8 mouse cellular contexts compared by ENCODE assay signal in the genomic region with DNA sequence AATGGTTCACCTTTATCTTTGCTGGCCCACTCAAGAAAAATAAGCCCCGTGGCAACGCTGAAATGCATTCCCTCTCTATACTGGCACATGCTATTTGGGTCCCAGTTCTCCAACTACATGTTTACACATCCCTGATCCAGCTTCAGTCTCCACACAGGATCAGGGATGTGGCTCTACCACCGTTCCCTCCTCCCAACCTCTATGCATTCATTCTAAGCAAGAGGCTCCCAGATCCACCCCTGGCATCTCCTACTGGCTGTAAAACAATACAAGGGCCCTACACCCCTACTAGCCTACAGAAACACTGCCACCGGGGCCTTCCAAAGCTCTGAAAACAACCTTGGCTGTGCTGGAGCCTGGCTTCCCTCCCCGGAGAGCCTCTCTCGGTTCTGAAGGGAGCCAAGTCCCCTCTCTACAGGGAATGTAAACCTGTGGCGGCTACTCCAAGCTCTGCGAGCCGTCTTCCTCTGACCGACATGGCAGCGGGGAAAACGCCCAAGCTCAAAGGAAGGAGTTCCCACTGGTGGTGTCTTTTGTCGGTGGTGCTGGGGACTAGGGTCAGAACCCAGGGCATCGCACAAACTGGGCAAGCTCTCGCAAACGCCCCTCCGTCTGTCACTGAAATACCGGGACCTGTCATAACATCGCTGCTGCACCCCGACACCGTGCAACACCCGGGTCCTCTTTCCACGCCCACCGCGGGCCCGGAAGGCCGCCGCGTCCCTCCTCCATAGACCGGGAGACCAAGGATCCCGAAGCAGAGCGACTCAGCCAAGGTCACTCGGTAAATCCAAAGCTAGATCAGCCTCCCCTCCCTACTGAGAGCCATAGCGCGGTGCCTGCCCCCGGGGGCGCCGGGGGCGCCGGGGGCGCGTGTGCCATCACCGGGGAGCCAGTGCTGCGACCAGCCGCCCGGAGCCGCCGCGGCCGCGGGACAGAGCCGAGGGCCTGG. TPM values are rescaled to one million over a fixed set of nuclear protein-coding genes. Genes with fewer than 3 reads are reported as not detected.
DNase-seq lines count a peak whose midpoint lies in the region; ATAC-seq and TF ChIP-seq lines count a peak whose summit lies in the region.

Gene Rnf114, plus strand, starts transcription at position 889 of the 952 bp plus-strand sequence.

- peaks cover 15% of the 10 kb centered on the region for H3K4me1 ChIP-seq in hindbrain, postnatal 0 days (ENCODE audit: insufficient read depth, low read length)

- whole genome bisulfite sequencing in hindbrain, postnatal 0 days = 2% methylated on average over 52 of the region's 52 CpGs

- intact Hi-C loops in left cerebral cortex, postnatal 4 days (cut with DNase I) = no loop called here

- peak; percentile 45 for ATAC-seq in hindbrain, postnatal 0 days

- peak within 1 kb of the TSS; percentile 100 for H3K4me3 ChIP-seq in hindbrain, postnatal 0 days (ENCODE audit: low read length)

- H3K9ac ChIP-seq in hindbrain, postnatal 0 days (replicated peaks; ENCODE audit: low read length) = peak within 1 kb of the TSS; percentile 99

- H3K9me3 ChIP-seq in hindbrain, postnatal 0 days (ENCODE audit: low read length) = no peaks in the 10 kb centered on the region

- no peaks in the 10 kb centered on the region for H3K27me3 ChIP-seq in hindbrain, postnatal 0 days (ENCODE audit: insufficient read depth, low read length)

- TF ChIP-seq CTCF in hindbrain, postnatal 0 days (IDR thresholded peaks at IDR 0.05; ENCODE audit: low read depth) = no peak

- peak within 1 kb of the TSS; percentile 99 for H3K27ac ChIP-seq in hindbrain, postnatal 0 days

- no peaks in the 10 kb centered on the region for H3K36me3 ChIP-seq in hindbrain, postnatal 0 days (ENCODE audit: insufficient read depth, low read length)

- peak within 1 kb of the TSS; percentile 89 for H3K4me2 ChIP-seq in hindbrain, postnatal 0 days (ENCODE audit: low read depth, low read length)

- DNase-seq in right cerebral cortex, postnatal 4 days = peak; percentile 42
- DNase-seq in right cerebral cortex, postnatal 25 days = no peak
- peak; percentile 44 for DNase-seq in cerebellum, adult 8-10 months
- peak; percentile 32 for DNase-seq in gastrocnemius, postnatal 25 days
- DNase-seq in hindbrain, postnatal 0 days (ENCODE audit: low spot score) = peak; percentile 28
- DNase-seq in left cerebral cortex, postnatal 4 days = peak; percentile 35
- DNase-seq in mesoderm, embryonic 11.5 days (ENCODE audit: low read depth, low spot score) = peak; percentile 12
- DNase-seq in testis, postnatal 14 days (ENCODE audit: low spot score) = peak; percentile 48

RNA-seq across cellular contexts. Expression of gene Rnf114, which starts in this region (rescaled TPM):
- total RNA-seq in gastrocnemius, postnatal 25 days (2021) = 10 to 100 TPM; 23.0 to 28.4 TPM
- 68.7 and 89.6 TPM in 2 replicates for total RNA-seq in hindbrain, postnatal 0 days (2014; rRNA removed)
- 79.8 and 85.8 TPM in 2 replicates for polyA plus RNA-seq in hindbrain, postnatal 0 days (2015; fragmentation: Nextera tagmentation; extraction: Ambion mirVana)
- 10 to 100 TPM; 36.6 to 40.0 TPM for total RNA-seq in left cerebral cortex, postnatal 4 days (2021)
